Mouse (Mus musculus): Measurements from ENCODE around the gene Trp53bp2. TPM values are rescaled to one million over a fixed set of nuclear protein-coding genes. Genes with fewer than 3 reads are reported as not detected.

Gene Trp53bp2
- polyA plus RNA-seq, 1 experiment = 5.4 TPM

DNA sequence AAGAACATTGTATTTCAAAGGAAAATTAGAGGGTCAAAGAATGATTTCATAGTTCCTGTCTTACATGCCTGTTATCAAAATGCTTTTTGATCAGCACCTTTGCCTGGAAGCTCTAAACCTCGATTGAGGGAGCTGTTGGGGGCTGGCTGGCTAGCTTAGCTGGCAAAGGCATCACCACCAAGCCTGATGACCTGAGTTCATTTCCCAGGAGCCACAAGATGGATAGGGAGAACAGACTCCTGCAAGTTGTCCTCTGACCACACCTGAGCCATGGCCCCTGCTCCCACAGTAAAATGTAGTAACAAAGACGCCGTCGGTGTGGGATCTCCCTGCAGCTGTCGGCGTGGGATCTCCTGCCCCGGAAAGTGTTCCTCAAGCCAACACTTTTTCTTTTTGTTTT lies 32.1 kb upstream of the Trp53bp2 start:
- H3K27ac ChIP-seq (ENCODE audit: control insufficient read depth, insufficient read depth, low read depth, low read length, poor library complexity) = no peak overlapping the region
- 87% methylated on average over 7 of the region's 7 CpGs for WGBS
- peaks cover 2% of the 10 kb centered on the region for H3K4me1 ChIP-seq (ENCODE audit: control insufficient read depth, insufficient read depth, low read length)
- TF ChIP-seq POLR2A (IDR thresholded peaks at IDR 0.05; ENCODE audit: borderline replicate concordance, control insufficient read depth, low read depth, low read length) (no peak), CTCF (IDR thresholded peaks at IDR 0.05; ENCODE audit: control insufficient read depth, insufficient read depth, low read length) (no peak)
- no peak overlapping the region for H3K4me3 ChIP-seq (replicated peaks; ENCODE audit: control insufficient read depth, low read depth, low read length)

GRCm38 (mm10) chr1:182377519-182377918 lies 31.5 kb upstream of the Trp53bp2 start:
- TF ChIP-seq POLR2A (IDR thresholded peaks at IDR 0.05; ENCODE audit: borderline replicate concordance, control insufficient read depth, low read depth, low read length) = no peak
- no peak for TF ChIP-seq CTCF (IDR thresholded peaks at IDR 0.05; ENCODE audit: control insufficient read depth, insufficient read depth, low read length)
- Histone ChIP-seq H3K27ac (ENCODE audit: control insufficient read depth, insufficient read depth, low read depth, low read length, poor library complexity) (no peak overlapping the region), H3K4me3 (replicated peaks; ENCODE audit: control insufficient read depth, low read depth, low read length) (no peak overlapping the region), H3K4me1 (ENCODE audit: control insufficient read depth, insufficient read depth, low read length) (peaks cover 2% of the 10 kb centered on the region)
- WGBS = 80% methylated on average over 6 of the region's 6 CpGs

DNA sequence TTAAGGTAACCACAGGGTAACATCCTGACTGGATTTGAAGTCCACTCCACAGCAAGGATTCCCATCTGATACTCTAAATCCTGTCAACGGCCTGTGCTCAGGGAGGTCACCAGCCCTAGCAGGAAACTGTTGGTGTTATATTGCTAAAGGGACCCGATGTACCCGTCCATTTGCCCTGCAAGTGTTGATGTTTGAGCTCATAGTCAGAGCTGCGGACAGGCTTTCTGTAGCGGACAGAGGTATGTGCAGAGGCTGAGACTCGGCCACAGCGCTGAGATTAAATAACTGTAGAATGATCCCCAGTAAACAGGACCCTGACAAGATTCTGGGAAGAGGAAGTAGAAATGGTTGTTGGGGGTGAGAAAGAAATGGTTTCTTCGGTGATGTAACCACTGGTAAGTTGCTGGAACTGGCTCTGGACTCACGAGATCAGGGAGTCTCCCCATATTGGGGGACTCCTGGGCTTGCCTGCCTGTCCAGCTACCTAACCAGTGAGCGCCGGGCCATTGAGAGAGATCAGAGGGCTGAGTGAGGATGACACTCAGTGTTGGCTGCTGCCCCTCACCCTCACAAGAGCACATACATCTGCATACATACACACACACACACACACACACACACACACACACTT lies 30.7 kb upstream of the Trp53bp2 start:
- H3K4me1 ChIP-seq (ENCODE audit: control insufficient read depth, insufficient read depth, low read length) = peaks cover 2% of the 10 kb centered on the region
- no peak overlapping the region for H3K4me3 ChIP-seq (replicated peaks; ENCODE audit: control insufficient read depth, low read depth, low read length)
- 48% methylated on average over 11 of the region's 11 CpGs for WGBS
- TF ChIP-seq POLR2A (IDR thresholded peaks at IDR 0.05; ENCODE audit: borderline replicate concordance, control insufficient read depth, low read depth, low read length) (no peak), CTCF (IDR thresholded peaks at IDR 0.05; ENCODE audit: control insufficient read depth, insufficient read depth, low read length) (no peak)
- H3K27ac ChIP-seq (ENCODE audit: control insufficient read depth, insufficient read depth, low read depth, low read length, poor library complexity) = no peak overlapping the region

DNA sequence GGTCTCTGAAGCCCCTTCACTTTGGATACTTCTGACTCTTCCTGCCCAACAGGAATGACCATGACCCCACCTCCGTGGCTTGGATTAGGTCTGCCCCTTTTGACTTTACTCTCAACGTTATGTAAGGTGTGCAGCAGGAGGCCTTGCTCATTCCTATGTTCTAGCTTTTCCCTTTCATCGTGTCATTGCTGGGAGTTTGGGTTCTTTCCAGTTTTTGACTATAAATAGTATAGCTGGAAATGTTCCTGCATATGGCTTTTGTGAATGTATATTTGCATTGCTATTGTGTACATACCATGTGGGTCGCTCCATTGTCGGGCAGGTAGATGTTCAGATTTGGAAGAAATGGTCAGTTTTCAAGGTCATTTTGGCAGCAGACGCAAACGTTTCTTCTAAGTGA lies 30.1 kb upstream of the Trp53bp2 start:
- no peak overlapping the region for H3K27ac ChIP-seq (ENCODE audit: control insufficient read depth, insufficient read depth, low read depth, low read length, poor library complexity)
- 85% methylated on average over 7 of the region's 7 CpGs for WGBS
- TF ChIP-seq POLR2A (IDR thresholded peaks at IDR 0.05; ENCODE audit: borderline replicate concordance, control insufficient read depth, low read depth, low read length) (no peak), CTCF (IDR thresholded peaks at IDR 0.05; ENCODE audit: control insufficient read depth, insufficient read depth, low read length) (no peak)
- H3K4me3 ChIP-seq (replicated peaks; ENCODE audit: control insufficient read depth, low read depth, low read length) = no peak overlapping the region
- peaks cover 2% of the 10 kb centered on the region for H3K4me1 ChIP-seq (ENCODE audit: control insufficient read depth, insufficient read depth, low read length)

DNA sequence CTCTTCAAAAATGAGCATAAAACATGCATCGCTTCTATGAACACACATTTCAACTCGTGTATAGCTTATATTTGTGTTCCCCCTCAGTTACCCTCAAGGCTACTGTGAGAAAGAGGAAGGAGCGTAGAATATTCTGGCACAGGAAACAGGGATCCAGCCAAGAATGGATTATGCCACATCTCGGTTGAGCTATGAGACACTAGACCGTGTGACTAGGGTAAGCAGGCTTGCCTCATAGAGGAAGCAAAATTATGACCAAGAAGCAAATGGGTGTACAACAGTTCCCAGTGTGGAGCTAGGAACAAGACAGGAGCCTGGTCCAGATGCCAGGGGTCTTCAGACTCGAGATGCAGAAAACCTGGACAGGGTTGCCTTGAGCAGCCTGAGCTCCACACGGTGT lies 28.3 kb upstream of the Trp53bp2 start:
- WGBS = 31% methylated on average over 7 of the region's 7 CpGs
- Histone ChIP-seq H3K4me3 (replicated peaks; ENCODE audit: control insufficient read depth, low read depth, low read length) (no peak overlapping the region), H3K4me1 (ENCODE audit: control insufficient read depth, insufficient read depth, low read length) (peaks cover 2% of the 10 kb centered on the region), H3K27ac (ENCODE audit: control insufficient read depth, insufficient read depth, low read depth, low read length, poor library complexity) (no peak overlapping the region)
- TF ChIP-seq CTCF (IDR thresholded peaks at IDR 0.05; ENCODE audit: control insufficient read depth, insufficient read depth, low read length) (no peak), POLR2A (IDR thresholded peaks at IDR 0.05; ENCODE audit: borderline replicate concordance, control insufficient read depth, low read depth, low read length) (no peak)

GRCm38 (mm10) chr1:182381327-182381726 lies 27.6 kb upstream of the Trp53bp2 start:
- H3K4me3 ChIP-seq (replicated peaks; ENCODE audit: control insufficient read depth, low read depth, low read length) = no peak overlapping the region
- peaks cover 2% of the 10 kb centered on the region for H3K4me1 ChIP-seq (ENCODE audit: control insufficient read depth, insufficient read depth, low read length)
- TF ChIP-seq POLR2A (IDR thresholded peaks at IDR 0.05; ENCODE audit: borderline replicate concordance, control insufficient read depth, low read depth, low read length) (no peak), CTCF (IDR thresholded peaks at IDR 0.05; ENCODE audit: control insufficient read depth, insufficient read depth, low read length) (no peak)
- WGBS = 75% methylated on average over 3 of the region's 3 CpGs
- H3K27ac ChIP-seq (ENCODE audit: control insufficient read depth, insufficient read depth, low read depth, low read length, poor library complexity) = no peak overlapping the region

DNA sequence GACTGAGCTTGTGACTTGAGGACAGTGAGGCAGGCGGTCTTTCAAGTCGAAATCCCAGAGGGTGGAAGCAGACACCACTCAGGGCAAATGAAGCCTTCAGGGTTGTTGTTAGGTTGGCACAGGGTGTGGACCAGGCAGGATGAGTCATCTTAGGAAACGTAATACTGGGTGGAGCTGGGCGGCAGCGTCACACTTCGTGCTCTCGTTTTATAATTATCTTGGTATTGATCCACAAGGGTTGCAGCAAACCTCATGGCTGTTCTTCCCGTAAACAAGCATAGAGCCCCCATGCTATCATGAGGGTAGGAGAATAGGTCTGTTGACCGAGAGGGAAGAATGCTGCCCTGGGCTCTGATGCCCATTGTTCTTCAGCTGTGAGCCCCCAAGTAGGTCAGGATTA lies 25.9 kb upstream of the Trp53bp2 start:
- WGBS = 67% methylated on average over 9 of the region's 9 CpGs
- Histone ChIP-seq H3K4me1 (ENCODE audit: control insufficient read depth, insufficient read depth, low read length) (peaks cover 2% of the 10 kb centered on the region), H3K27ac (ENCODE audit: control insufficient read depth, insufficient read depth, low read depth, low read length, poor library complexity) (no peak overlapping the region), H3K4me3 (replicated peaks; ENCODE audit: control insufficient read depth, low read depth, low read length) (no peak overlapping the region)
- TF ChIP-seq CTCF (IDR thresholded peaks at IDR 0.05; ENCODE audit: control insufficient read depth, insufficient read depth, low read length) (no peak), POLR2A (IDR thresholded peaks at IDR 0.05; ENCODE audit: borderline replicate concordance, control insufficient read depth, low read depth, low read length) (no peak)

GRCm38 (mm10) chr1:182386449-182386848 lies 22.5 kb upstream of the Trp53bp2 start:
- WGBS = 83% methylated on average over 8 of the region's 8 CpGs
- Histone ChIP-seq H3K27ac (ENCODE audit: control insufficient read depth, insufficient read depth, low read depth, low read length, poor library complexity) (no peak overlapping the region), H3K4me3 (replicated peaks; ENCODE audit: control insufficient read depth, low read depth, low read length) (no peak overlapping the region), H3K4me1 (ENCODE audit: control insufficient read depth, insufficient read depth, low read length) (no peaks in the 10 kb centered on the region)
- TF ChIP-seq CTCF (IDR thresholded peaks at IDR 0.05; ENCODE audit: control insufficient read depth, insufficient read depth, low read length) (no peak), POLR2A (IDR thresholded peaks at IDR 0.05; ENCODE audit: borderline replicate concordance, control insufficient read depth, low read depth, low read length) (no peak)

- TF ChIP-seq CTCF (IDR thresholded peaks at IDR 0.05; ENCODE audit: control insufficient read depth, insufficient read depth, low read length) (no peak), POLR2A (IDR thresholded peaks at IDR 0.05; ENCODE audit: borderline replicate concordance, control insufficient read depth, low read depth, low read length) (no peak)
- no peaks in the 10 kb centered on the region for H3K4me1 ChIP-seq (ENCODE audit: control insufficient read depth, insufficient read depth, low read length)
- no peak overlapping the region for H3K4me3 ChIP-seq (replicated peaks; ENCODE audit: control insufficient read depth, low read depth, low read length)
- WGBS = 66% methylated on average over 4 of the region's 4 CpGs
- no peak overlapping the region for H3K27ac ChIP-seq (ENCODE audit: control insufficient read depth, insufficient read depth, low read depth, low read length, poor library complexity)
These were observed 20.2 kb upstream of the Trp53bp2 start for GRCm38 (mm10) chr1:182388729-182389128.
